Mouse (Mus musculus) lung, embryonic 16.5 days (tissue): Measurements from ENCODE around the gene Chaf1b. TPM values are rescaled to one million over a fixed set of nuclear protein-coding genes. Genes with fewer than 3 reads are reported as not detected.

Experiments
- ATAC-seq: fragments of 200-750 bp; cut with Nextera tagmentation; 2 replicates; pipeline ENCODE4 v1.8.0; 2017; ENCODE audit warnings: low read depth, mild to moderate bottlenecking, moderate library complexity
- H3K27ac ChIP-seq: fragments of 300-500 bp; sonication (generic); 2 replicates; pipeline ENCODE4 v1.5.1; 2014; ENCODE audit warnings: mild to moderate bottlenecking, control low read depth, low read length
- H3K27me3 ChIP-seq: fragments of 300-500 bp; sonication (generic); 2 replicates; pipeline ENCODE4 v1.6.1; 2014; ENCODE audit warnings: low read depth, low read length, mixed read lengths; ENCODE audit not compliant: control insufficient read depth, insufficient read depth
- H3K36me3 ChIP-seq: fragments of 300-500 bp; sonication (generic); 2 replicates; pipeline ENCODE4 v1.6.1; 2014; ENCODE audit warnings: low read length; ENCODE audit not compliant: control insufficient read depth, insufficient read depth
- H3K4me1 ChIP-seq: fragments of 300-500 bp; sonication (generic); replicated peaks from 2 replicates; pipeline ENCODE4 v1.6.1; 2014; ENCODE audit warnings: low read length, mixed read lengths; ENCODE audit not compliant: control insufficient read depth, insufficient read depth
- H3K4me2 ChIP-seq: fragments of 300-500 bp; sonication (generic); 2 replicates; pipeline ENCODE4 v1.6.1; 2014; ENCODE audit warnings: low read depth, low read length, control low read depth
- H3K4me3 ChIP-seq: fragments of 300-500 bp; sonication (generic); 2 replicates; pipeline ENCODE4 v1.5.1; 2014; ENCODE audit warnings: mild to moderate bottlenecking, low read length, control low read depth
- H3K9ac ChIP-seq: fragments of 300-500 bp; sonication (generic); 2 replicates; pipeline ENCODE4 v1.6.1; 2014; ENCODE audit warnings: low read length, control low read depth
- H3K9me3 ChIP-seq: fragments of 300-500 bp; sonication (generic); 2 replicates; pipeline ENCODE4 v1.6.1; 2016; ENCODE audit warnings: low read length; ENCODE audit not compliant: control insufficient read depth
- WGBS: fragments of 180-500 bp; shearing (Covaris S2); extraction: QIAGEN DNeasy Blood & Tissue Kit; methylation state at CpG from one replicate; pipeline ENCODE4 v1.1.7; 2014; 5-methylcytosine and 5-hydroxymethylcytosine counted together
- polyA plus RNA-seq: library from polyadenylated mRNA; unstranded; fragments of >200 nt; fragmentation: Nextera tagmentation; extraction: Ambion mirVana; gene quantifications from 2 replicates; pipeline ENCODE4 v1.2.1, GENCODE M21; 2015

The Chaf1b gene
- polyA plus RNA-seq, 1 experiment from 2014 or later = 68.1 TPM

- WGBS = 61% methylated on average over 4 of the region's 4 CpGs
- no peaks in the 10 kb centered on the region for H3K27me3 ChIP-seq
- H3K36me3 ChIP-seq = no peaks in the 10 kb centered on the region
- H3K4me2 ChIP-seq = no peak overlapping the region
- H3K9me3 ChIP-seq = no peaks in the 10 kb centered on the region
- H3K9ac ChIP-seq = no peak overlapping the region
- ATAC-seq = no peak
- 0 out of 2 replicates have a peak, but pooled peaks cover 5% of the 10 kb centered on the region for H3K4me1 ChIP-seq
- H3K27ac ChIP-seq = no peak overlapping the region
- no peak overlapping the region for H3K4me3 ChIP-seq
Observed at GRCm38 (mm10) chr16:93920673-93921072, 37.0 kb downstream of the Chaf1b start.

- H3K4me3 ChIP-seq = no peak overlapping the region
- no peak overlapping the region for H3K4me2 ChIP-seq
- no peak for ATAC-seq
- 70% methylated on average over 5 of the region's 5 CpGs for WGBS
- no peaks in the 10 kb centered on the region for H3K27me3 ChIP-seq
- H3K9me3 ChIP-seq = no peaks in the 10 kb centered on the region
- no peaks in the 10 kb centered on the region for H3K36me3 ChIP-seq
- H3K4me1 ChIP-seq = 0 out of 2 replicates have a peak, but pooled peaks cover 3% of the 10 kb centered on the region
- H3K27ac ChIP-seq = no peak overlapping the region
- H3K9ac ChIP-seq = no peak overlapping the region
Observed at GRCm38 (mm10) chr16:93922835-93923389, 39.2 kb downstream of the Chaf1b start.

- no peaks in the 10 kb centered on the region for H3K9me3 ChIP-seq
- H3K9ac ChIP-seq = no peak overlapping the region
- H3K27me3 ChIP-seq = no peaks in the 10 kb centered on the region
- no peak for ATAC-seq
- H3K36me3 ChIP-seq = no peaks in the 10 kb centered on the region
- H3K27ac ChIP-seq = no peak overlapping the region
- H3K4me3 ChIP-seq = no peak overlapping the region
- H3K4me2 ChIP-seq = no peak overlapping the region
- no peaks in the 10 kb centered on the region for H3K4me1 ChIP-seq
- 65% methylated on average over 7 of the region's 7 CpGs for WGBS
Observed at GRCm38 (mm10) chr16:93923788-93924187, 40.1 kb downstream of the Chaf1b start.

GRCm38 (mm10) chr16:93925684-93926247, 42.1 kb downstream of the Chaf1b start:
- 72% methylated on average over 8 of the region's 8 CpGs for WGBS
- Histone ChIP-seq H3K4me2 (no peak overlapping the region), H3K4me1 (no peaks in the 10 kb centered on the region), H3K36me3 (no peaks in the 10 kb centered on the region), H3K4me3 (no peak overlapping the region), H3K9me3 (no peaks in the 10 kb centered on the region), H3K27me3 (no peaks in the 10 kb centered on the region), H3K9ac (no peak overlapping the region), H3K27ac (no peak overlapping the region)
- ATAC-seq = no peak

GRCm38 (mm10) chr16:93929370-93930032, 45.8 kb downstream of the Chaf1b start:
- Histone ChIP-seq H3K36me3 (no peaks in the 10 kb centered on the region), H3K9ac (no peak overlapping the region), H3K27ac (no peak overlapping the region), H3K4me1 (no peaks in the 10 kb centered on the region), H3K4me3 (no peak overlapping the region), H3K9me3 (no peaks in the 10 kb centered on the region), H3K4me2 (no peak overlapping the region), H3K27me3 (peaks cover 3% of the 10 kb centered on the region; the same call in 1 of the 2 replicates)
- no peak for ATAC-seq
- 88% methylated on average over 17 of the region's 17 CpGs for WGBS

- H3K27me3 ChIP-seq = peaks cover 7% of the 10 kb centered on the region; the same call in 1 of the 2 replicates
- no peaks in the 10 kb centered on the region for H3K9me3 ChIP-seq
- H3K4me3 ChIP-seq = no peak overlapping the region
- H3K9ac ChIP-seq = no peak overlapping the region
- H3K4me1 ChIP-seq = no peaks in the 10 kb centered on the region
- no peak overlapping the region for H3K27ac ChIP-seq
- no peaks in the 10 kb centered on the region for H3K36me3 ChIP-seq
- WGBS = 55% methylated on average over 17 of the region's 17 CpGs
- no peak for ATAC-seq
- no peak overlapping the region for H3K4me2 ChIP-seq
Observed at GRCm38 (mm10) chr16:93932185-93933168, 48.8 kb downstream of the Chaf1b start.

GRCm38 (mm10) chr16:93934588-93934987, 50.9 kb downstream of the Chaf1b start:
- no peak overlapping the region for H3K27ac ChIP-seq
- WGBS = 20% methylated on average over 13 of the region's 13 CpGs
- no peak for ATAC-seq
- no peaks in the 10 kb centered on the region for H3K4me1 ChIP-seq
- no peaks in the 10 kb centered on the region for H3K9me3 ChIP-seq
- no peaks in the 10 kb centered on the region for H3K36me3 ChIP-seq
- no peak overlapping the region for H3K4me2 ChIP-seq
- H3K4me3 ChIP-seq = no peak overlapping the region
- H3K27me3 ChIP-seq = peaks cover 7% of the 10 kb centered on the region; the same call in 1 of the 2 replicates
- no peak overlapping the region for H3K9ac ChIP-seq

GRCm38 (mm10) chr16:93935009-93935408, 51.3 kb downstream of the Chaf1b start:
- no peak for ATAC-seq
- no peak overlapping the region for H3K4me2 ChIP-seq

More at GRCm38 (mm10) chr16:93935009-93935408, 51.3 kb downstream of the Chaf1b start:
- Histone ChIP-seq H3K4me1 (no peaks in the 10 kb centered on the region), H3K27ac (no peak overlapping the region), H3K9ac (no peak overlapping the region), H3K4me3 (no peak overlapping the region), H3K27me3 (peaks cover 7% of the 10 kb centered on the region; the same call in 1 of the 2 replicates), H3K36me3 (no peaks in the 10 kb centered on the region), H3K9me3 (no peaks in the 10 kb centered on the region)
- 16% methylated on average over 7 of the region's 7 CpGs for WGBS
